Mouse (Mus musculus) gonadal fat pad, adult 2 months (tissue): ENCODE results near the gene Pcp4. TPM values are rescaled to one million over a fixed set of nuclear protein-coding genes. Genes with fewer than 3 reads are reported as not detected.

Experiments
- DNase-seq: peaks from one replicate; pipeline ENCODE4 v3.0.0-alpha.2; 2012; ENCODE audit warnings: low read depth
- polyA plus RNA-seq: library from polyadenylated mRNA; depleted of rRNA; stranded (reverse); fragments of >200 nt; gene quantifications from 2 replicates; pipeline ENCODE4 v1.2.3, GENCODE M21; 2012; rRNA removed

Pcp4 gene
- polyA plus RNA-seq, 1 experiment: 13.1 TPM

GRCm38 (mm10) chr16:96563350-96564257, 96.2 kb downstream of the Pcp4 start:
- no peak for DNase-seq

GRCm38 (mm10) chr16:96567428-96567827, 100.0 kb downstream of the Pcp4 start:
- DNase-seq: no peak

Other genes starting within 250 kb of the Pcp4 start
- 0.01 and 0.03 TPM in 2 replicates for gene B3galt5, start 231.8 kb upstream of the Pcp4 start, polyA plus RNA-seq
- gene Itgb2l, start 24.0 kb upstream of the Pcp4 start, polyA plus RNA-seq: 0.04 and 0.15 TPM in 2 replicates